ENCODE assay signal across 8 mouse cellular contexts in genomic region chr2:39268357-39268756, GRCm38 (mm10). TPM values are rescaled to one million over a fixed set of nuclear protein-coding genes. Genes with fewer than 3 reads are reported as not detected.
A peak's percentile ranks its signal among the peaks of the same experiment; 100 is the strongest.
DNase-seq lines count a peak whose midpoint lies in the region; ATAC-seq lines count a peak whose summit lies in the region.

No protein-coding gene starts in this region.

- no peak overlapping the region for H3K4me2 ChIP-seq in hindbrain, embryonic 11.5 days (replicated peaks; ENCODE audit: low read depth, low read length)
- H3K4me2 ChIP-seq in hindbrain, embryonic 13.5 days = no peak overlapping the region

- no peaks in the 10 kb centered on the region for H3K4me1 ChIP-seq in hindbrain, embryonic 11.5 days (replicated peaks; ENCODE audit: control insufficient read depth, insufficient read depth, low read length)
- no peaks in the 10 kb centered on the region for H3K4me1 ChIP-seq in hindbrain, embryonic 13.5 days (replicated peaks)
- H3K4me1 ChIP-seq in forebrain, embryonic 10.5 days = no peaks in the 10 kb centered on the region

- peak; percentile 51; the same call in 1 of the 2 replicates for ATAC-seq in hindbrain, embryonic 11.5 days (ENCODE audit: low FRiP score)
- ATAC-seq in hindbrain, embryonic 13.5 days (ENCODE audit: low FRiP score) = no peak
- ATAC-seq in granulocyte monocyte progenitor cell, adult 5-6 weeks (replicated peaks; ENCODE audit: poor library complexity, severe bottlenecking) = peak; percentile 80

- DNase-seq in hindbrain, embryonic 11.5 days (ENCODE audit: low spot score) = peak; percentile 49
- peak; percentile 72 for DNase-seq in CD4-positive, CD25-positive, alpha-beta regulatory T cell, adult 2 months (ENCODE audit: low read depth, low spot score)
- peak; percentile 69 for DNase-seq in NIH3T3 (ENCODE audit: low read depth)
- peak; percentile 18 for DNase-seq in lung, postnatal 10 days
- DNase-seq in thymus, postnatal 14 days = peak; percentile 41
- DNase-seq in forebrain, embryonic 10.5 days (ENCODE audit: extremely low spot score, low spot score) = no peak

- H3K9ac ChIP-seq in hindbrain, embryonic 11.5 days (ENCODE audit: low read depth, low read length) = no peak overlapping the region
- no peak overlapping the region for H3K9ac ChIP-seq in hindbrain, embryonic 13.5 days

- no peaks in the 10 kb centered on the region for H3K36me3 ChIP-seq in hindbrain, embryonic 11.5 days (ENCODE audit: control insufficient read depth, insufficient read depth, low read length)
- H3K36me3 ChIP-seq in hindbrain, embryonic 13.5 days = no peaks in the 10 kb centered on the region
- H3K36me3 ChIP-seq in forebrain, embryonic 10.5 days (replicated peaks) = no peaks in the 10 kb centered on the region

- WGBS in hindbrain, embryonic 11.5 days = 54% methylated on average over 3 of the region's 3 CpGs
- 54% methylated on average over 3 of the region's 3 CpGs for WGBS in hindbrain, embryonic 13.5 days
- WGBS in forebrain, embryonic 10.5 days = 58% methylated on average over 3 of the region's 3 CpGs

- H3K27ac ChIP-seq in hindbrain, embryonic 11.5 days (ENCODE audit: low read depth, low read length) = no peak overlapping the region
- H3K27ac ChIP-seq in hindbrain, embryonic 13.5 days = no peak overlapping the region
- no peak overlapping the region for H3K27ac ChIP-seq in forebrain, embryonic 10.5 days

- H3K27me3 ChIP-seq in hindbrain, embryonic 11.5 days (ENCODE audit: control insufficient read depth, insufficient read depth, low read length) = no peaks in the 10 kb centered on the region
- no peaks in the 10 kb centered on the region for H3K27me3 ChIP-seq in hindbrain, embryonic 13.5 days
- H3K27me3 ChIP-seq in forebrain, embryonic 10.5 days (ENCODE audit: poor library complexity, severe bottlenecking) = no peaks in the 10 kb centered on the region

- H3K9me3 ChIP-seq in hindbrain, embryonic 11.5 days (ENCODE audit: control insufficient read depth, low read length) = no peaks in the 10 kb centered on the region
- peaks cover 12% of the 10 kb centered on the region for H3K9me3 ChIP-seq in hindbrain, embryonic 13.5 days
- peaks cover 11% of the 10 kb centered on the region; the same call in 1 of the 2 replicates for H3K9me3 ChIP-seq in forebrain, embryonic 10.5 days

- H3K4me3 ChIP-seq in hindbrain, embryonic 11.5 days (ENCODE audit: low read depth, low read length) = no peak overlapping the region
- no peak overlapping the region for H3K4me3 ChIP-seq in hindbrain, embryonic 13.5 days
- H3K4me3 ChIP-seq in forebrain, embryonic 10.5 days = no peak overlapping the region

RNA-seq across cellular contexts. Expression of gene Ppp6c, which starts 42.1 kb away (rescaled TPM):
- 90.5 and 96.3 TPM in 2 replicates for polyA plus RNA-seq in hindbrain, embryonic 11.5 days (2014; fragmentation: Nextera tagmentation; extraction: Ambion mirVana)
- polyA plus RNA-seq in hindbrain, embryonic 13.5 days (2015; fragmentation: Nextera tagmentation; extraction: Ambion mirVana) = 76.6 and 81.6 TPM in 2 replicates
- total RNA-seq in granulocyte monocyte progenitor cell, adult 5-6 weeks (2014; fragmentation: Nextera tagmentation) = 64.6 and 91.3 TPM in 2 replicates
- total RNA-seq in granulocyte monocyte progenitor cell, adult 5-6 weeks (2017) = 70.4 and 86.3 TPM in 2 replicates
- polyA plus RNA-seq in forebrain, embryonic 10.5 days (2016; fragmentation: Nextera tagmentation; extraction: Ambion mirVana) = 72.2 and 76.8 TPM in 2 replicates
